Mouse (Mus musculus) embryonic facial prominence, embryonic 13.5 days (tissue): Measurements from ENCODE around the gene Slc16a11. TPM values are rescaled to one million over a fixed set of nuclear protein-coding genes. Genes with fewer than 3 reads are reported as not detected.

ENCODE experiments used
- microRNA counts: library from miRNA; unstranded; fragments of <30 nt; microRNA quantifications from one replicate; lab custom pipeline; 2016
- microRNA-seq: library from miRNA; unstranded; fragments of <30 nt; microRNA quantifications from one replicate; pipeline ENCODE4, GENCODE M21; 2016
- polyA plus RNA-seq: library from polyadenylated mRNA; unstranded; fragments of >200 nt; fragmentation: Nextera tagmentation; extraction: Ambion mirVana; gene quantifications from 2 replicates; pipeline ENCODE4 v1.2.1, GENCODE M21; 2015

The Slc16a11 gene
- polyA plus RNA-seq, 1 experiment from 2014 or later, result 1.9 TPM

MicroRNA genes within 50 kb of the gene (microRNA counts, 519-probe panel; counts per million panel counts)
- microRNA mmu-miR-195 (lab: Ali Mortazavi, UCI) (236 counts per million, percentile 44 among the panel's probes with 10 or more counts), microRNA mmu-miR-497 (lab: Ali Mortazavi, UCI) (1,964 counts per million, percentile 51 among the panel's probes with 10 or more counts)

Small RNA genes lying within 50 kb of the gene (microRNA-seq; reads per million reads assigned to microRNA genes)
- 1,000 reads per million, percentile 76 among the genes with 10 or more reads in this experiment for gene Mir195a
- gene Mir497, result not detected
- gene Mir497b, result not detected

Other genes with a start within 250 kb of the Slc16a11 start
- gene Cldn7, start 248.0 kb upstream of the Slc16a11 start, polyA plus RNA-seq, result 30.3 and 34.9 TPM in 2 replicates
- 30.0 and 30.9 TPM in 2 replicates for gene Ctdnep1, start 231.6 kb upstream of the Slc16a11 start, polyA plus RNA-seq
- 125 and 127 TPM in 2 replicates for gene Elp5, start 230.2 kb upstream of the Slc16a11 start, polyA plus RNA-seq
- gene Gabarap, start 221.6 kb upstream of the Slc16a11 start, polyA plus RNA-seq, result 511 and 542 TPM in 2 replicates
- 87.8 and 93.3 TPM in 2 replicates for gene Phf23, start 217.0 kb upstream of the Slc16a11 start, polyA plus RNA-seq
- 55.0 and 56.8 TPM in 2 replicates for gene Dvl2, start 212.2 kb upstream of the Slc16a11 start, polyA plus RNA-seq
- 78.2 and 82.3 TPM in 2 replicates for gene Acadvl, start 197.3 kb upstream of the Slc16a11 start, polyA plus RNA-seq
- gene Dlg4, start 195.8 kb upstream of the Slc16a11 start, polyA plus RNA-seq, result 13.1 and 13.5 TPM in 2 replicates
- gene Asgr1, start 158.7 kb upstream of the Slc16a11 start, polyA plus RNA-seq, result 0.24 and 0.47 TPM in 2 replicates
- gene Asgr2, start 120.1 kb upstream of the Slc16a11 start, polyA plus RNA-seq, result not detected in 2 replicates
- gene Mgl2, start 82.4 kb upstream of the Slc16a11 start, polyA plus RNA-seq, result 0.25 and 0.50 TPM in 2 replicates
- 1.3 TPM in 2 replicates for gene Clec10a, start 56.6 kb upstream of the Slc16a11 start, polyA plus RNA-seq
- gene Slc16a13, start 8.3 kb downstream of the Slc16a11 start, polyA plus RNA-seq, result 9.8 and 13.0 TPM in 2 replicates
- gene Bcl6b, start 17.0 kb downstream of the Slc16a11 start, polyA plus RNA-seq, result 11.1 and 11.3 TPM in 2 replicates
- gene 0610010K14Rik, start 25.2 kb downstream of the Slc16a11 start, polyA plus RNA-seq, result 188 and 200 TPM in 2 replicates
- gene Gm21988, start 27.1 kb downstream of the Slc16a11 start, polyA plus RNA-seq, result 11.7 and 13.9 TPM in 2 replicates
- 168 and 170 TPM in 2 replicates for gene Rnasek, start 27.1 kb downstream of the Slc16a11 start, polyA plus RNA-seq
- 6.7 and 7.6 TPM in 2 replicates for gene Alox12, start 42.6 kb downstream of the Slc16a11 start, polyA plus RNA-seq
- 0.32 and 0.67 TPM in 2 replicates for gene Alox12e, start 109.9 kb downstream of the Slc16a11 start, polyA plus RNA-seq
- 0.87 and 1.3 TPM in 2 replicates for gene Alox15, start 139.3 kb downstream of the Slc16a11 start, polyA plus RNA-seq
- gene Pelp1, start 197.3 kb downstream of the Slc16a11 start, polyA plus RNA-seq, result 37.1 and 42.1 TPM in 2 replicates
- 18.1 and 19.4 TPM in 2 replicates for gene Arrb2, start 219.9 kb downstream of the Slc16a11 start, polyA plus RNA-seq
- 40.8 and 44.7 TPM in 2 replicates for gene Med11, start 239.2 kb downstream of the Slc16a11 start, polyA plus RNA-seq
- gene Zmynd15, start 246.7 kb downstream of the Slc16a11 start, polyA plus RNA-seq, result 0.59 and 0.78 TPM in 2 replicates
- gene Cxcl16, start 247.2 kb downstream of the Slc16a11 start, polyA plus RNA-seq, result 2.4 and 2.6 TPM in 2 replicates